Mouse (Mus musculus): Measurements from ENCODE around the gene Nkpd1. TPM values are rescaled to one million over a fixed set of nuclear protein-coding genes. Genes with fewer than 3 reads are reported as not detected.
A peak's percentile ranks its signal among the peaks of the same experiment; 100 is the strongest.

The Nkpd1 gene
- polyA plus RNA-seq, 1 experiment from 2014 or later, result 0.07 TPM

DNA sequence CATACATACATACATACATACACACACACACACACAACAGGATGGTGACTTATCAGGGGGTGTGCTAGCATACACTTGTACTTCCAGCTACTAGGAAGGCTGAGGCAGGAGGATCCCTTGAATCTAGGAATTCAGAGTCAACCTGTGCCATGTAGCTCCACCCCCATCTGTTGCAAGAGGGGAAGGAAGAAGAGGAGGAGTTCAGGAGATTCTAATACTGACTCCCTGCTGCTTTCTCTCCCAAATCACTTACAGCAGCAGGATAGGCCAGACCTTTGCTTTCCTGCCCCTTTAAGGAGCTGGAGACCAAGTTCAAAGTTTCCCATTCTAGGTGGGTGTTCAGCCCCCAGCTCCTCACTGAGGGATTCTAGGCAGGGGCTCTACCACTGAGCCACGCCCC, 32.1 kb upstream of the Nkpd1 start:
- no peak overlapping the region for H3K4me3 ChIP-seq (ENCODE audit: low read length)
- H3K27me3 ChIP-seq (replicated peaks; ENCODE audit: control insufficient read depth, insufficient read depth, low read length), result peaks cover 23% of the 10 kb centered on the region
- H3K36me3 ChIP-seq (ENCODE audit: control insufficient read depth, insufficient read depth, low read length), result no peaks in the 10 kb centered on the region
- H3K9me3 ChIP-seq (ENCODE audit: control insufficient read depth, low read length), result no peaks in the 10 kb centered on the region
- 85% methylated on average over 1 of the region's 1 CpGs for WGBS
- H3K9ac ChIP-seq (ENCODE audit: low read depth, low read length), result no peak overlapping the region
- H3K4me2 ChIP-seq (ENCODE audit: low read depth, low read length), result no peak overlapping the region
- no peak overlapping the region for H3K27ac ChIP-seq (ENCODE audit: low read length)
- H3K4me1 ChIP-seq (ENCODE audit: control insufficient read depth, insufficient read depth, low read length), result 0 out of 2 replicates have a peak, but pooled peaks cover 3% of the 10 kb centered on the region
- no peak for ATAC-seq

DNA sequence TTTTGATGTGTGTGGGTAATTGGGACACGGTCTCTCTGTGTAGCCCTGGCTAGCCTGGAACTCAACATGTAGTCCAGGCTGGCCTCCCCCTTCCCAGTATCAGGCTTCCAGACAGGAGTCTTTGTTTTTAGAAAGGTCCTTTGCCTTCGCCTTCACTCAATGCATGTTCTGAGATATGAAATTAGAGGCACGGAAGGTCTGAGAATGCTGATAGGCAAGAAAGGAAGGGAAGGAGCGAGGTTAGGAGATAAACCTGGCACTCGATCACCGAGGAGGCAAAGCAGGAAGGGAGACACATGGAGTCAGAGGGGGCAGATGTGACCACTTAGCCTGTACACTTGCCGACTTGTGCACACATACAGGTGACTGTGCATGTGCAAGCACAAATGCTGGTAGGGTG, 31.1 kb upstream of the Nkpd1 start:
- no peak overlapping the region for H3K27ac ChIP-seq (ENCODE audit: low read length)
- no peaks in the 10 kb centered on the region for H3K9me3 ChIP-seq (ENCODE audit: control insufficient read depth, low read length)
- H3K9ac ChIP-seq (ENCODE audit: low read depth, low read length), result no peak overlapping the region
- no peak overlapping the region for H3K4me2 ChIP-seq (ENCODE audit: low read depth, low read length)
- peaks cover 33% of the 10 kb centered on the region for H3K27me3 ChIP-seq (replicated peaks; ENCODE audit: control insufficient read depth, insufficient read depth, low read length)
- no peaks in the 10 kb centered on the region for H3K36me3 ChIP-seq (ENCODE audit: control insufficient read depth, insufficient read depth, low read length)
- H3K4me3 ChIP-seq (ENCODE audit: low read length), result no peak overlapping the region
- 89% methylated on average over 7 of the region's 7 CpGs for WGBS
- ATAC-seq, result no peak
- H3K4me1 ChIP-seq (ENCODE audit: control insufficient read depth, insufficient read depth, low read length), result 0 out of 2 replicates have a peak, but pooled peaks cover 3% of the 10 kb centered on the region

DNA sequence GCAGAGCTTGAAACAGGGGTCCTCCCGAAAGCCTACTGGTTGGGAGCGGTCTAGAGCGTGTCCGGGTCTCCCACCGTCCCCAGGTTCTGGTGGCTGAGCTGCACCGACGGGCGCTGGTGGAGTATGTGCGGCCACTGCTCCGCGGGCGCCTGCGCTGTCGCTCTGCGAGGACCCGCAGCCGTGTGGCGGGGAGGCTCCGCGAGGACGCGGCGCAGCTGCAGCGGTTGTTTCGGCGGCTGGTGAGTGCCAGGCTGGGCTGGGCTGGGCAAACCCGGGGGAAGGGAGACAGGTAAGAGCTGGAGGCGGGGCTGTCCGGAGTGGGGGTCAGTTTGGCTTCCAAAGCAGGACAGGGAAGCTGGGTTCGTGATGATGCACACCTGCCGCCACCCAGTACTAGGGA, 28.1 kb upstream of the Nkpd1 start:
- peaks cover 7% of the 10 kb centered on the region for H3K4me1 ChIP-seq (ENCODE audit: control insufficient read depth, insufficient read depth, low read length)
- no peak overlapping the region for H3K27ac ChIP-seq (ENCODE audit: low read length)
- H3K4me2 ChIP-seq (ENCODE audit: low read depth, low read length), result peak overlapping the region; percentile 38
- no peak for ATAC-seq
- peaks cover 39% of the 10 kb centered on the region for H3K27me3 ChIP-seq (replicated peaks; ENCODE audit: control insufficient read depth, insufficient read depth, low read length)
- H3K4me3 ChIP-seq (ENCODE audit: low read length), result peak overlapping the region; percentile 18; the same call in 1 of the 2 replicates
- 3% methylated on average over 31 of the region's 31 CpGs for WGBS
- H3K9ac ChIP-seq (ENCODE audit: low read depth, low read length), result peak overlapping the region; percentile 35; the same call in 1 of the 2 replicates
- H3K9me3 ChIP-seq (ENCODE audit: control insufficient read depth, low read length), result no peaks in the 10 kb centered on the region
- H3K36me3 ChIP-seq (ENCODE audit: control insufficient read depth, insufficient read depth, low read length), result no peaks in the 10 kb centered on the region

DNA sequence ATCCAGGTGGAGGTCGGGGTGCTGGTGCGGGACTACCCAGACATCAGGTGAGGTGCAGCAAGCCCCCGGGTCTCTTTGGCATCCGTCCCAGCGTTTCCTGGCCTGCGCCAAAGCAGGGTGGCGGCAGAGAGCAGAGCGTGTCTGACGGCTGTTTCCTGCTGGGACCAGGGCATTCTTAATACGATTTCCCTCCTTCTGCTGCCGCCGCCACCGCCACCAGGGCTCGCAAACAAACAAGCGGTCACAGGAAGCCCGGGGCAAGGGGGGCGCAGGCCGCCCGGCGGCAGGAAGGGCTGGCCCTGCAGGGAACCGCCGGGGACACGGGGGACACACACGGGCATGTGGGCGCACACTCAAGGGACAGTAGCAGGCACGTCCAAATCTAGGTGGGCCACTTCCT, 25.9 kb upstream of the Nkpd1 start:
- H3K4me2 ChIP-seq (ENCODE audit: low read depth, low read length), result peak overlapping the region; percentile 46
- peak overlapping the region; percentile 43; the same call in 1 of the 2 replicates for H3K9ac ChIP-seq (ENCODE audit: low read depth, low read length)
- peaks cover 7% of the 10 kb centered on the region for H3K4me1 ChIP-seq (ENCODE audit: control insufficient read depth, insufficient read depth, low read length)
- no peaks in the 10 kb centered on the region for H3K36me3 ChIP-seq (ENCODE audit: control insufficient read depth, insufficient read depth, low read length)
- H3K27ac ChIP-seq (ENCODE audit: low read length), result no peak overlapping the region
- H3K4me3 ChIP-seq (ENCODE audit: low read length), result peak overlapping the region; percentile 27
- H3K9me3 ChIP-seq (ENCODE audit: control insufficient read depth, low read length), result no peaks in the 10 kb centered on the region
- peaks cover 39% of the 10 kb centered on the region for H3K27me3 ChIP-seq (replicated peaks; ENCODE audit: control insufficient read depth, insufficient read depth, low read length)
- 0 out of 2 replicates have a peak, but pooled peaks have one; percentile 33 for ATAC-seq
- 3% methylated on average over 26 of the region's 26 CpGs for WGBS

DNA sequence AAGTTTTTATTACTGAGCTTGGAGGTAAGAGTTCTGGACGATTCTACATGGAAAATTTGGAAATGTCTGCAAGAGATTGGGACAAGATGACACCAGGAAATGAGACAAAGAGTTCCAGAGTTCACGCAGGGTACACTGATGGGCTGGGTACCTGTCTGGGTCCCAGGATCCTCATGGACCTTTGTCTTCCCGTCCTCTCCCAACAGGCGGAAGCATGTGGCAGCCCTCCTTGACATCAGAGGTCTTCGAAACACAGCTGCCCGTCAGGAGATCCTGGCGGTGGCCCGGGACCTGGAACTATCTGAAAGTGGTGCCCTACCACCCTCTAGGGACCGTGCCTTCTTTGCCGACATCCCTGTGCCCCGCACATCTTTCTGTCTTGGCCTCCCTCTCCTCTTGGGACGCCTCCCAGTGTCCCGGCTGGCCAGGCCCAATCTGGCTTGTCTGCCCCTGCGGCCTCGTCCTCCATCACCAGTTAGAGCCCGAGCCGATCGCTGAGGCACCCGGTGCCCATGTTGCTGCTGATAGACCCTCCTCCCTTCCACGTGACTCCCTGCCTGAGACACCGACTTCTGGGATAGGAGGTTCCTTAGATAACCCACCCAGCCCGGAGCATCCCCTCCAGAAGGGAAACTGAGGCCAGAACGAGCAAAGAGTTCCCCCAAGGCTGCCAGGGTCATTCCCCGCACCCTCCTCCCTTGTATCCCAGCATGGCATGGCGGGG, 22.7 kb upstream of the Nkpd1 start:
- Histone ChIP-seq H3K4me1 (ENCODE audit: control insufficient read depth, insufficient read depth, low read length) (peaks cover 4% of the 10 kb centered on the region), H3K9ac (ENCODE audit: low read depth, low read length) (no peak overlapping the region), H3K36me3 (ENCODE audit: control insufficient read depth, insufficient read depth, low read length) (no peaks in the 10 kb centered on the region), H3K4me3 (ENCODE audit: low read length) (no peak overlapping the region), H3K27me3 (replicated peaks; ENCODE audit: control insufficient read depth, insufficient read depth, low read length) (peaks cover 18% of the 10 kb centered on the region), H3K27ac (ENCODE audit: low read length) (no peak overlapping the region), H3K9me3 (ENCODE audit: control insufficient read depth, low read length) (no peaks in the 10 kb centered on the region), H3K4me2 (ENCODE audit: low read depth, low read length) (no peak overlapping the region)
- ATAC-seq, result no peak
- WGBS, result 81% methylated on average over 25 of the region's 25 CpGs

DNA sequence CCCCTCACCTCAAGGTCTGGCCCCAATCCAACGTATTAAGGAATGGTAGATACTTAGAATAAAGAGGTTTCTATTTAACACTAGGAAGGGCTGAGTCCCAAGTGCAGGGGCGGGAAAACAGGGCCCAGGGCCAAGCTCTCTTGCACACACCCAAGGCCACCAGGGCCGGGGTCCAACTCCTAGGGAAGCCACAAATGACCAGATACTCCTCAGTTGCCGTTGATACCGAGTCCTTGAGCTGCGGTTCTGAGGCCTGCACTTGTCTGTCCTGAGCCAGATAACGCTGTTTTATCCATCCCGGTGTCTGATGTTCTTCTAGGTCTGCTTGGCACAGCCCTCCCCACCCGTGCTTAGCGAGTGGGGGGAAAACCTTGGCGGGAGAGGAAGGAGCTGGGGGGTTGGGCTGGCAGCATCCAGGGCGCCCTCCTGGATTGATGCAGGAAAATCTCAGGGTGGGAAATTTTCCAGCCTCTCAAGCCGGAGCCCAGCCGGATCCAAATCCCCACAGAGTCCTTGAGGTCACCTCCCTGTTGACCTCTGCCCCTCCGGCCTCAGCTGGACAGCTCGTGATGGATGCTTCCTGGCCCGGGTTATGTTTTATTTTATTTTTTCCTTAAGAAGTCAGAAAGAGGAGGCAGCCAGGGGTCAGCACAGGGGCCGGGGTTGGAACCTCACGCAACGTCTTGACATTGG, 22.0 kb upstream of the Nkpd1 start:
- Histone ChIP-seq H3K4me2 (ENCODE audit: low read depth, low read length) (no peak overlapping the region), H3K27ac (ENCODE audit: low read length) (no peak overlapping the region), H3K9me3 (ENCODE audit: control insufficient read depth, low read length) (no peaks in the 10 kb centered on the region), H3K9ac (ENCODE audit: low read depth, low read length) (no peak overlapping the region), H3K4me3 (ENCODE audit: low read length) (no peak overlapping the region), H3K4me1 (ENCODE audit: control insufficient read depth, insufficient read depth, low read length) (peaks cover 4% of the 10 kb centered on the region), H3K27me3 (replicated peaks; ENCODE audit: control insufficient read depth, insufficient read depth, low read length) (peaks cover 14% of the 10 kb centered on the region), H3K36me3 (ENCODE audit: control insufficient read depth, insufficient read depth, low read length) (no peaks in the 10 kb centered on the region)
- ATAC-seq, result no peak
- 56% methylated on average over 20 of the region's 20 CpGs for WGBS

DNA sequence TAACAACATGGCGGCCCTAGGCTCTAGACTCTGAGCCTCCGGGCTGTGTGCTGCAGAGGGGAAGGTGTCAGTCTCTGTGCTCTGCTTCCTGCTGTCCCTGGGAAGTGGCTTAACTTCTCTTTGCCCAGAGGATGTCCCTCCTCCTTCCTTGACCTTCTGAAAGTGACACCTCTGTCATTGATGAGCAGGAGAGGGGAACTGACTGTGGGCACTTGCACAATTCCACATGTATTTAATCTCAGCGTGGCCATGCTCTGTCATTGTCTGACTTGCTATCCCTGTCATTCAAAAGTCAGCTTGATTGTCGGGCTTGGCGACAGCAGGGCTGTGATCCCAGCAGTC, 21.5 kb upstream of the Nkpd1 start:
- no peak overlapping the region; the same call in 1 of the 2 replicates for H3K27ac ChIP-seq (ENCODE audit: low read length)
- 75% methylated on average over 5 of the region's 5 CpGs for WGBS
- H3K4me2 ChIP-seq (ENCODE audit: low read depth, low read length), result no peak overlapping the region
- H3K9me3 ChIP-seq (ENCODE audit: control insufficient read depth, low read length), result no peaks in the 10 kb centered on the region
- no peaks in the 10 kb centered on the region for H3K36me3 ChIP-seq (ENCODE audit: control insufficient read depth, insufficient read depth, low read length)
- H3K4me1 ChIP-seq (ENCODE audit: control insufficient read depth, insufficient read depth, low read length), result peaks cover 4% of the 10 kb centered on the region
- H3K4me3 ChIP-seq (ENCODE audit: low read length), result no peak overlapping the region
- peaks cover 10% of the 10 kb centered on the region for H3K27me3 ChIP-seq (replicated peaks; ENCODE audit: control insufficient read depth, insufficient read depth, low read length)
- no peak for ATAC-seq
- H3K9ac ChIP-seq (ENCODE audit: low read depth, low read length), result no peak overlapping the region

DNA sequence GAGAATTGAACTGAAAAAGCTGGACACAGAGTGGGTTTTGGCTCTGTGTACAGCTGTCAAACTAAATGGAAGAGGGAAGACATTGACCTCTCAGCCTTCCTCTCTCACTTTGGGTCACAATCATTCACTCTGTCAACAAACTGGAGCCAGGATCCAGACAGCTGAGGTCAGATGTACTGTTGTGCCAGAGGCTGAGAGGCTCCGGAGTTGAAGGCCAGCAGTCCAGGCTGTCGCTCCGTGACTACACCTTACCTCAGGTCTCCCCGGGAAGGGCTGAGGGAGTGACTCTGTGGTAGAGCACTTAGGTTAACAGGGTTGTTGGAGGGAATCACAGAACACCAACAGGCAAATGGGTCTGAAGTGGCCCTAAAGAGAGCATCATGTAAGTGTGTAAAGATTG, 19.3 kb upstream of the Nkpd1 start:
- Histone ChIP-seq H3K4me3 (ENCODE audit: low read length) (no peak overlapping the region), H3K4me1 (ENCODE audit: control insufficient read depth, insufficient read depth, low read length) (no peaks in the 10 kb centered on the region), H3K27me3 (replicated peaks; ENCODE audit: control insufficient read depth, insufficient read depth, low read length) (no peaks in the 10 kb centered on the region), H3K36me3 (ENCODE audit: control insufficient read depth, insufficient read depth, low read length) (no peaks in the 10 kb centered on the region), H3K27ac (ENCODE audit: low read length) (no peak overlapping the region), H3K4me2 (ENCODE audit: low read depth, low read length) (no peak overlapping the region), H3K9me3 (ENCODE audit: control insufficient read depth, low read length) (no peaks in the 10 kb centered on the region), H3K9ac (ENCODE audit: low read depth, low read length) (no peak overlapping the region)
- no peak for ATAC-seq
- 59% methylated on average over 4 of the region's 4 CpGs for WGBS

DNA sequence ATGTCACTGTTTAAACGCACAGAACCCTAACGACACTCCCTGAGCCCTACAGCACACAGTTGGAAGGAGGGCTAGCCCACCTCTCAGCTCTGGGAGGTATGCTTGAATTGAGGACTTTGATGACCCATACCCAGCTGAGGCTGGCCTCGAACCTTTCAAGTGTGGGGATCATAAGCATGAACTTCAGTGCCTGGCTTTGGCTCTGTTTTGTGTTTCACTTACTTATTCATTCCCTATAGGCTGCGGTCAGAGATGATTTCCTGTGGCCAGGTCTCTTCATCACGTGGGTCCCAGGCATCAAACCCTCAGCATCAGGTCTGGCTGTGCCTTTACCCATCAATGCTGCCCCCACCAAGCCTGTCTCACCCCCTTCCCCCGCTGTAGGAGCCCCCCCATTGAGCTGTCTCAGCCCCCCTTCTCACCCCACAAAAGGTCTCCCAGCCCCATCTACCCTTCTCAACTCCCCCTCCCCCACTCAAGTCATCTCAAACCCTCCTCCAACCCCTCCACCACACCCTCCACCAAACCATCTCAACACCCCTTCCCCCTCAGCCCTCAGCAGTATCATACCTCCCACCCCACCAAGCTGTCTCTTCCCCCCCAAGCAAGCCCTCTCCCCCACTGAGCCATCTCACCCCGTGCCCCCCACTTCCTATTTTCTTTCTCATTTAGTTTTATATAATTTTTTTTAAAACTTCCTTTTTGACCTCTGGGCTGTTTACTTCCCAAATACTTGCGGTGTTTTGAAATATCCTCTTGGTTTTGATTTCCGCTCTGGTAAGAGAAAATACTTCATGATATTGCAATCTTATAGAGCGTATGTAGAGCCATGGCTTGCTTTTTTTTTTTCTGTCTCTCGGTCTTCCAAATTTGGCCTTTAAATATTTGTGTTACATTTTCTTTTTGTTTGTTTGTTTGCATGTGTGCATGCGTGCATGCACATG, 16.9 kb upstream of the Nkpd1 start:
- no peaks in the 10 kb centered on the region for H3K36me3 ChIP-seq (ENCODE audit: control insufficient read depth, insufficient read depth, low read length)
- WGBS, result 67% methylated on average over 12 of the region's 12 CpGs
- no peak for ATAC-seq
- no peak overlapping the region for H3K9ac ChIP-seq (ENCODE audit: low read depth, low read length)
- 0 out of 2 replicates have a peak, but pooled peaks cover 2% of the 10 kb centered on the region for H3K4me1 ChIP-seq (ENCODE audit: control insufficient read depth, insufficient read depth, low read length)
- H3K4me3 ChIP-seq (ENCODE audit: low read length), result no peak overlapping the region
- H3K4me2 ChIP-seq (ENCODE audit: low read depth, low read length), result no peak overlapping the region
- no peak overlapping the region for H3K27ac ChIP-seq (ENCODE audit: low read length)
- no peaks in the 10 kb centered on the region for H3K27me3 ChIP-seq (replicated peaks; ENCODE audit: control insufficient read depth, insufficient read depth, low read length)
- H3K9me3 ChIP-seq (ENCODE audit: control insufficient read depth, low read length), result no peaks in the 10 kb centered on the region

All from intestine, embryonic 16.5 days (tissue).